Mouse (Mus musculus) brain, embryonic 18.5 days (tissue): ENCODE measurements at regions not wholly inside any gene's neighbourhood (a gene's known extent, or its start where the extent isn't known, plus 50 kb on each side); places are given as distances from the start of the nearest gene placed in this dataset.

ENCODE experiments used
- DNase-seq: peaks from one replicate; pipeline ENCODE4 v3.0.0-alpha.2; 2012; ENCODE audit warnings: low read depth, low spot score

- no peak for DNase-seq
These were observed 1242.1 kb upstream of the A1bg start for GRCm38 (mm10) chr15:62164766-62165410.

GRCm38 (mm10) chr15:62163203-62163602 is 1240.4 kb upstream of the A1bg start:
- DNase-seq = no peak

- no peak for DNase-seq
These were observed 1239.9 kb upstream of the A1bg start for GRCm38 (mm10) chr15:62162648-62163194.

- no peak for DNase-seq
These were observed 1239.3 kb upstream of the A1bg start for GRCm38 (mm10) chr15:62161975-62162647.

GRCm38 (mm10) chr15:62161061-62161460 is 1238.2 kb upstream of the A1bg start:
- DNase-seq = no peak

GRCm38 (mm10) chr15:62158875-62159675 is 1236.3 kb upstream of the A1bg start:
- DNase-seq = no peak

GRCm38 (mm10) chr15:62157200-62158033 is 1234.6 kb upstream of the A1bg start:
- DNase-seq = no peak

GRCm38 (mm10) chr15:62153222-62153621 is 1230.4 kb upstream of the A1bg start:
- DNase-seq = no peak

- DNase-seq = no peak
These were observed 1229.3 kb upstream of the A1bg start for GRCm38 (mm10) chr15:62152133-62152532.

GRCm38 (mm10) chr15:62151690-62152089 is 1228.9 kb upstream of the A1bg start:
- DNase-seq = no peak

- no peak for DNase-seq
These were observed 1227.5 kb upstream of the A1bg start for GRCm38 (mm10) chr15:62150296-62150695.

- DNase-seq = no peak
These were observed 1225.9 kb upstream of the A1bg start for GRCm38 (mm10) chr15:62148680-62149237.

GRCm38 (mm10) chr15:62147343-62147953 is 1224.6 kb upstream of the A1bg start:
- DNase-seq = no peak

GRCm38 (mm10) chr15:62145643-62146285 is 1223.0 kb upstream of the A1bg start:
- DNase-seq = no peak

- DNase-seq = no peak
These were observed 1222.2 kb upstream of the A1bg start for GRCm38 (mm10) chr15:62144776-62145564.

- DNase-seq = no peak
These were observed 1217.0 kb upstream of the A1bg start for GRCm38 (mm10) chr15:62139859-62140258.

- DNase-seq = no peak
These were observed 1216.4 kb upstream of the A1bg start for GRCm38 (mm10) chr15:62139192-62139591.

GRCm38 (mm10) chr15:62138701-62139100 is 1215.9 kb upstream of the A1bg start:
- no peak for DNase-seq

- DNase-seq = no peak
These were observed 1214.3 kb upstream of the A1bg start for GRCm38 (mm10) chr15:62136932-62137594.
